Mouse (Mus musculus): ENCODE measurements at regions not wholly inside any gene's neighbourhood (a gene's known extent, or its start where the extent isn't known, plus 50 kb on each side); places are given as distances from the start of the nearest gene placed in this dataset.

- Histone ChIP-seq H3K36me3 (no peaks in the 10 kb centered on the region), H3K9ac (replicated peaks) (no peak overlapping the region), H3K27ac (replicated peaks) (no peak overlapping the region), H3K4me3 (replicated peaks) (no peak overlapping the region), H3K27me3 (replicated peaks) (peaks cover 37% of the 10 kb centered on the region), H3K4me2 (no peak overlapping the region), H3K4me1 (no peaks in the 10 kb centered on the region), H3K9me3 (replicated peaks) (no peaks in the 10 kb centered on the region)
- no peak for ATAC-seq (ENCODE audit: low FRiP score)
- WGBS = 88% methylated on average over 3 of the region's 3 CpGs
Observed at GRCm38 (mm10) chr13:98579731-98580130, 57.5 kb downstream of the Tmem174 start.

GRCm38 (mm10) chr13:98578426-98579066 is 58.7 kb downstream of the Tmem174 start:
- ATAC-seq (ENCODE audit: low FRiP score) = no peak
- peaks cover 5% of the 10 kb centered on the region for H3K4me1 ChIP-seq
- H3K9me3 ChIP-seq (replicated peaks) = no peaks in the 10 kb centered on the region
- no peak overlapping the region for H3K27ac ChIP-seq (replicated peaks)
- peaks cover 34% of the 10 kb centered on the region for H3K27me3 ChIP-seq (replicated peaks)
- 67% methylated on average over 11 of the region's 11 CpGs for WGBS
- H3K36me3 ChIP-seq = no peaks in the 10 kb centered on the region
- no peak overlapping the region for H3K4me3 ChIP-seq (replicated peaks)
- no peak overlapping the region for H3K4me2 ChIP-seq
- no peak overlapping the region for H3K9ac ChIP-seq (replicated peaks)

DNA sequence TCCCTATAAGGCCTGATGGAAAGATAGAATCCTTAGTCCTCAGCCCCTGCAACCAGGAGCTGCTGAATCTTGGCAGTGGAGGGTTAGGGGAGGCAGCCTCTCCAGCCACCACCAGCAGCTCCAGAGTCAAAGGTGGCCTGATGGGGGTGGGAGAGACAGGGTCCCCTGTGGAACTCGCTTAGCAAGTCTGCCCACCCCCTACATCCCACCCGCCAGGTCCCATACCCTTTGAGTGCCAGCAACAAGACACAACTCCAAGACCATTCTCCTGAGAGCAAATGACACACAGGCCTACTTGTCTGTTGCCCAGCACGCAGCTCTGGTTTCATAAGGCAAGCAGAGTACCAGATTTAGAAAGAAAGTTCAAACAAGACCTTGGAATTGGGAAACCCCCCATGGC is 61.1 kb downstream of the Tmem174 start:
- H3K4me3 ChIP-seq (replicated peaks) = no peak overlapping the region
- H3K27me3 ChIP-seq (replicated peaks) = peaks cover 42% of the 10 kb centered on the region
- 83% methylated on average over 3 of the region's 3 CpGs for WGBS
- H3K4me1 ChIP-seq = peaks cover 19% of the 10 kb centered on the region
- H3K4me2 ChIP-seq = no peak overlapping the region
- H3K27ac ChIP-seq (replicated peaks) = no peak overlapping the region
- no peak for ATAC-seq (ENCODE audit: low FRiP score)
- H3K9ac ChIP-seq (replicated peaks) = no peak overlapping the region
- no peaks in the 10 kb centered on the region for H3K9me3 ChIP-seq (replicated peaks)
- H3K36me3 ChIP-seq = no peaks in the 10 kb centered on the region

DNA sequence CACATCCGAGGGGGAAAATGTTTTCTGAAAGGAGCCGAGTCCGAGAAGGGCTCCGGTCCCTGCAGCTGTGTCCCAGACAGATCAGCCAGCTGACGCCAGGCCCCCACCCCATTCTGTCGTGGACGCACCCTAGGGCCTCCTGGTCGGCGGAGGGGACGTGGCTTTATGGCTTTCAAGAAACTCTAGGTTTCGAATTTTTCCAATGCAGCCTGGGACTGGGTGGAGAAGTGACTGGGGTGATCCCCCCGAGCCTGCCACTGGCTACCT is 63.2 kb downstream of the Tmem174 start:
- no peaks in the 10 kb centered on the region for H3K9me3 ChIP-seq (replicated peaks)
- H3K4me1 ChIP-seq = peaks cover 19% of the 10 kb centered on the region
- WGBS = 23% methylated on average over 12 of the region's 12 CpGs
- no peak overlapping the region for H3K9ac ChIP-seq (replicated peaks)
- no peak overlapping the region for H3K4me3 ChIP-seq (replicated peaks)
- no peak overlapping the region for H3K27ac ChIP-seq (replicated peaks)
- H3K27me3 ChIP-seq (replicated peaks) = peaks cover 53% of the 10 kb centered on the region
- H3K36me3 ChIP-seq = no peaks in the 10 kb centered on the region
- H3K4me2 ChIP-seq = peak overlapping the region; percentile 85; the same call in 1 of the 2 replicates
- ATAC-seq (ENCODE audit: low FRiP score) = no peak

- peak overlapping the region; percentile 85 for H3K4me2 ChIP-seq
- no peaks in the 10 kb centered on the region for H3K9me3 ChIP-seq (replicated peaks)
- 21% methylated on average over 39 of the region's 39 CpGs for WGBS
- ATAC-seq (ENCODE audit: low FRiP score) = no peak
- peaks cover 53% of the 10 kb centered on the region for H3K27me3 ChIP-seq (replicated peaks)
- H3K9ac ChIP-seq (replicated peaks) = peak overlapping the region; percentile 36; the same call in 1 of the 2 replicates
- peaks cover 19% of the 10 kb centered on the region for H3K4me1 ChIP-seq
- H3K27ac ChIP-seq (replicated peaks) = no peak overlapping the region
- H3K4me3 ChIP-seq (replicated peaks) = peak overlapping the region; percentile 43
- H3K36me3 ChIP-seq = no peaks in the 10 kb centered on the region
Observed at GRCm38 (mm10) chr13:98573261-98574056, 63.8 kb downstream of the Tmem174 start.

- WGBS = under 1% methylated on average over 50 of the region's 50 CpGs
- Histone ChIP-seq H3K27me3 (replicated peaks) (peaks cover 53% of the 10 kb centered on the region), H3K9me3 (replicated peaks) (no peaks in the 10 kb centered on the region), H3K36me3 (no peaks in the 10 kb centered on the region), H3K27ac (replicated peaks) (no peak overlapping the region), H3K4me1 (peaks cover 19% of the 10 kb centered on the region), H3K4me3 (replicated peaks) (peak overlapping the region; percentile 43), H3K4me2 (peak overlapping the region; percentile 85), H3K9ac (replicated peaks) (peak overlapping the region; percentile 36)
- no peak for ATAC-seq (ENCODE audit: low FRiP score)
Observed at GRCm38 (mm10) chr13:98572581-98573260, 64.5 kb downstream of the Tmem174 start.

- Histone ChIP-seq H3K9me3 (replicated peaks) (no peaks in the 10 kb centered on the region), H3K4me2 (peak overlapping the region; percentile 85), H3K27me3 (replicated peaks) (peaks cover 53% of the 10 kb centered on the region), H3K4me3 (replicated peaks) (peak overlapping the region; percentile 43), H3K4me1 (peaks cover 19% of the 10 kb centered on the region), H3K36me3 (no peaks in the 10 kb centered on the region), H3K9ac (replicated peaks) (peak overlapping the region; percentile 36; the same call in 1 of the 2 replicates), H3K27ac (replicated peaks) (no peak overlapping the region)
- 5% methylated on average over 10 of the region's 14 CpGs for WGBS
- no peak; the same call in 1 of the 2 replicates for ATAC-seq (ENCODE audit: low FRiP score)
Observed at GRCm38 (mm10) chr13:98572011-98572570, 65.1 kb downstream of the Tmem174 start.

GRCm38 (mm10) chr13:98571051-98571450 is 66.2 kb downstream of the Tmem174 start:
- H3K36me3 ChIP-seq = no peaks in the 10 kb centered on the region
- peaks cover 19% of the 10 kb centered on the region for H3K4me1 ChIP-seq
- H3K27me3 ChIP-seq (replicated peaks) = peaks cover 53% of the 10 kb centered on the region
- no peak overlapping the region for H3K27ac ChIP-seq (replicated peaks)
- no peaks in the 10 kb centered on the region for H3K9me3 ChIP-seq (replicated peaks)
- H3K4me3 ChIP-seq (replicated peaks) = no peak overlapping the region
- no peak overlapping the region for H3K4me2 ChIP-seq
- ATAC-seq (ENCODE audit: low FRiP score) = no peak
- no peak overlapping the region for H3K9ac ChIP-seq (replicated peaks)
- WGBS = 66% methylated on average over 3 of the region's 3 CpGs

DNA sequence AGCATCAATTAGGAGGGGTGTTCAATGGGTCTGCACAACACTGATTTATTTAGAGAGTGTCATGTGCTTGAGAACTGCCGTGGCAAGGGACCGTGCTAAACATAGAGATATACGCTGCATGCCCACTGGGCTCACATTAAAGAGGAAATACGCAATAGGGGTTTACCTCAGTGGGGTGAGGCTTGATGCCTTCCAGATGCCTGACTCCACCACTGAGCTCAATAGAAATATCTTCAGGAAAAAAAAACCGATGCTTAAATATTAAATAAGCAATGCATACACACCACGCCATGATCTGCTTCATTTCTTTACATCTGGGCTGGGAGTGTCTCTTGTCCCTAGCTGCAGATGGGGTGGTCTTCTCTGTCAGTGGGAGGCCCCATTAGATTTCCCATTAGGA is 63.9 kb upstream of the Gm10320 start:
- H3K9ac ChIP-seq (replicated peaks) = no peak overlapping the region
- H3K27me3 ChIP-seq (replicated peaks) = no peaks in the 10 kb centered on the region
- no peak overlapping the region for H3K4me3 ChIP-seq (replicated peaks)
- WGBS = 48% methylated on average over 6 of the region's 6 CpGs
- H3K9me3 ChIP-seq (replicated peaks) = no peaks in the 10 kb centered on the region
- H3K36me3 ChIP-seq = no peaks in the 10 kb centered on the region
- no peak for ATAC-seq (ENCODE audit: low FRiP score)
- H3K27ac ChIP-seq (replicated peaks) = no peak overlapping the region
- H3K4me1 ChIP-seq = peaks cover 9% of the 10 kb centered on the region; the same call in 1 of the 2 replicates
- H3K4me2 ChIP-seq = no peak overlapping the region

DNA sequence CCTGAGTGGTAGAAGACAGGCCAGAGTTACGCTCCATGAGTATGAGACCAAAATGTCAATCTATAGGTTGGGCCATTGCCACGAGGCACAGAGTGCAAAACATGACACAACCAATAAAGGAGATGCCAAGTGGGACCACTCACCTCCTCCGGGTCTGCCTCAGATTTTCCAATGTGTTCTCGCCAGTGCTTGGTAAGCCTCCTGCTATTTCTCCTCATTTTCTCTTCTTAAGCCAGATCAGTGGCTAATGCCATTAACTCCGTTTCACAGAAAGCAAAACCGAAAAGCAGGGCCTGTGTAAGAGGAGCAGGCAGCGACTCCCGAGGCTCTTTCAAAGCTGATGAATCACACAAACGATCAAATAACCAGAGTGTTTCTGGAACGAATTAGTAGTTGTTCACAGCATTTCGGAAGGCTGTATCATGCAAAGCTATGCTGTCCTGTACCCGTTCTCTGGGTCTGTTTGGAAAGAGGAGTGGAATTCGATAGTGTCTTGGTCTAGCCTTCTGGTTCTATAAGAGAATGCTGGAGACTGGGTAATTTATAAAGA is 59.7 kb upstream of the Gm10320 start:
- Histone ChIP-seq H3K27ac (replicated peaks) (no peak overlapping the region), H3K9me3 (replicated peaks) (no peaks in the 10 kb centered on the region), H3K4me1 (peaks cover 9% of the 10 kb centered on the region; the same call in 1 of the 2 replicates), H3K4me3 (replicated peaks) (no peak overlapping the region), H3K4me2 (no peak overlapping the region), H3K36me3 (no peaks in the 10 kb centered on the region), H3K27me3 (replicated peaks) (no peaks in the 10 kb centered on the region), H3K9ac (replicated peaks) (no peak overlapping the region)
- WGBS = 89% methylated on average over 13 of the region's 13 CpGs
- ATAC-seq (ENCODE audit: low FRiP score) = no peak

DNA sequence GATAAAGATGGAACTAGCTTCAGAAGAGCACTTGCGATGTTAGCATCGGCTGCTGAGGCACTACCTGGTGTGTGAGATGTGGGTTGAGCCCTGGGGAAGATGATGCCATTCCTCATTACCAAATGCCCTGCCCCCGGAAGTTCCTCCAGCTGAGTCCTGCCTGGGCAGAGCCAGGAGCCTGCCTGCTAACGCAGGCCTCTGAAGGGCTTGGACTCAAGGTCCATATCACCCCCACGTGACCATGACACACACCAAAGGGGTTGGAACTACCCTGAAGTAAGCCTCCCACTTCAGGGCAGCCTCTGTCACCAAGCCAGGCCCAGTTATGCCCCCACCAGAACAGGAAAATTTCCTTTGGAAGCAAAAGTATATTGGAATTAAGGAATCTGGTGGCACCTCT is 55.4 kb upstream of the Gm10320 start:
- Histone ChIP-seq H3K4me2 (no peak overlapping the region), H3K27ac (replicated peaks) (no peak overlapping the region), H3K9ac (replicated peaks) (no peak overlapping the region), H3K9me3 (replicated peaks) (no peaks in the 10 kb centered on the region), H3K4me3 (replicated peaks) (no peak overlapping the region), H3K27me3 (replicated peaks) (no peaks in the 10 kb centered on the region), H3K36me3 (no peaks in the 10 kb centered on the region), H3K4me1 (no peaks in the 10 kb centered on the region)
- 83% methylated on average over 5 of the region's 5 CpGs for WGBS
- no peak for ATAC-seq (ENCODE audit: low FRiP score)
